Mouse (Mus musculus): ENCODE measurements around the gene Uvrag. TPM values are rescaled to one million over a fixed set of nuclear protein-coding genes. Genes with fewer than 3 reads are reported as not detected.

Gene Uvrag
- polyA plus RNA-seq, 3 experiments from 2014 or later, result 5.7 to 9.7 (median 7.0) TPM

GRCm38 (mm10) chr7:98875390-98875990, 265.5 kb downstream of the Uvrag start:
- no peak for ATAC-seq

- no peak for ATAC-seq
These were observed 266.5 kb downstream of the Uvrag start for GRCm38 (mm10) chr7:98874411-98874951.

GRCm38 (mm10) chr7:98873316-98873715, 267.6 kb downstream of the Uvrag start:
- ATAC-seq, result no peak

GRCm38 (mm10) chr7:98871882-98872281, 269.1 kb downstream of the Uvrag start:
- no peak for ATAC-seq

- ATAC-seq, result no peak
These were observed 270.1 kb downstream of the Uvrag start for GRCm38 (mm10) chr7:98870791-98871190.

GRCm38 (mm10) chr7:98869070-98869469, 271.9 kb downstream of the Uvrag start:
- ATAC-seq, result no peak

GRCm38 (mm10) chr7:98867794-98868150, 273.2 kb downstream of the Uvrag start:
- no peak for ATAC-seq

- ATAC-seq, result no peak
These were observed 273.7 kb downstream of the Uvrag start for GRCm38 (mm10) chr7:98867053-98867793.

- ATAC-seq, result no peak
These were observed 276.8 kb downstream of the Uvrag start for GRCm38 (mm10) chr7:98863969-98864718.

GRCm38 (mm10) chr7:98862994-98863393, 277.9 kb downstream of the Uvrag start:
- no peak for ATAC-seq

- ATAC-seq, result no peak
These were observed 279.9 kb downstream of the Uvrag start for GRCm38 (mm10) chr7:98861002-98861401.

- ATAC-seq, result no peak
These were observed 283.8 kb downstream of the Uvrag start for GRCm38 (mm10) chr7:98857094-98857493.

- no peak for ATAC-seq
These were observed 284.8 kb downstream of the Uvrag start for GRCm38 (mm10) chr7:98856128-98856527.

GRCm38 (mm10) chr7:98855388-98855787, 285.6 kb downstream of the Uvrag start:
- ATAC-seq, result no peak

- ATAC-seq, result no peak
These were observed 287.1 kb downstream of the Uvrag start for GRCm38 (mm10) chr7:98853806-98854205.

GRCm38 (mm10) chr7:98852950-98853650, 287.8 kb downstream of the Uvrag start:
- ATAC-seq, result no peak

- ATAC-seq, result no peak
These were observed 289.7 kb downstream of the Uvrag start for GRCm38 (mm10) chr7:98851220-98851619.

GRCm38 (mm10) chr7:98850388-98850787, 290.6 kb downstream of the Uvrag start:
- ATAC-seq, result no peak

GRCm38 (mm10) chr7:98848899-98849640, 291.9 kb downstream of the Uvrag start:
- no peak for ATAC-seq

GRCm38 (mm10) chr7:98843649-98844048, 297.3 kb downstream of the Uvrag start:
- no peak for ATAC-seq

- ATAC-seq, result no peak
These were observed 297.9 kb downstream of the Uvrag start for GRCm38 (mm10) chr7:98842997-98843396.

- no peak for ATAC-seq
These were observed 299.1 kb downstream of the Uvrag start for GRCm38 (mm10) chr7:98841802-98842201.

Measured in inflammation-experienced regulatory T-cells, adult 6 months (primary cell).